Mouse (Mus musculus) lung, embryonic 16.5 days (tissue): Measurements from ENCODE around the gene Kcnmb1. TPM values are rescaled to one million over a fixed set of nuclear protein-coding genes. Genes with fewer than 3 reads are reported as not detected.

Experiments
- ATAC-seq: fragments of 200-750 bp; cut with Nextera tagmentation; 2 replicates; pipeline ENCODE4 v1.8.0; 2017; ENCODE audit warnings: low read depth, mild to moderate bottlenecking, moderate library complexity
- H3K27ac ChIP-seq: fragments of 300-500 bp; sonication (generic); 2 replicates; pipeline ENCODE4 v1.5.1; 2014; ENCODE audit warnings: mild to moderate bottlenecking, control low read depth, low read length
- H3K27me3 ChIP-seq: fragments of 300-500 bp; sonication (generic); 2 replicates; pipeline ENCODE4 v1.6.1; 2014; ENCODE audit warnings: low read depth, low read length, mixed read lengths; ENCODE audit not compliant: control insufficient read depth, insufficient read depth
- H3K36me3 ChIP-seq: fragments of 300-500 bp; sonication (generic); 2 replicates; pipeline ENCODE4 v1.6.1; 2014; ENCODE audit warnings: low read length; ENCODE audit not compliant: control insufficient read depth, insufficient read depth
- H3K4me1 ChIP-seq: fragments of 300-500 bp; sonication (generic); replicated peaks from 2 replicates; pipeline ENCODE4 v1.6.1; 2014; ENCODE audit warnings: low read length, mixed read lengths; ENCODE audit not compliant: control insufficient read depth, insufficient read depth
- H3K4me2 ChIP-seq: fragments of 300-500 bp; sonication (generic); 2 replicates; pipeline ENCODE4 v1.6.1; 2014; ENCODE audit warnings: low read depth, low read length, control low read depth
- H3K4me3 ChIP-seq: fragments of 300-500 bp; sonication (generic); 2 replicates; pipeline ENCODE4 v1.5.1; 2014; ENCODE audit warnings: mild to moderate bottlenecking, low read length, control low read depth
- H3K9ac ChIP-seq: fragments of 300-500 bp; sonication (generic); 2 replicates; pipeline ENCODE4 v1.6.1; 2014; ENCODE audit warnings: low read length, control low read depth
- H3K9me3 ChIP-seq: fragments of 300-500 bp; sonication (generic); 2 replicates; pipeline ENCODE4 v1.6.1; 2016; ENCODE audit warnings: low read length; ENCODE audit not compliant: control insufficient read depth
- WGBS: fragments of 180-500 bp; shearing (Covaris S2); extraction: QIAGEN DNeasy Blood & Tissue Kit; methylation state at CpG from one replicate; pipeline ENCODE4 v1.1.7; 2014; 5-methylcytosine and 5-hydroxymethylcytosine counted together
- polyA plus RNA-seq: library from polyadenylated mRNA; unstranded; fragments of >200 nt; fragmentation: Nextera tagmentation; extraction: Ambion mirVana; gene quantifications from 2 replicates; pipeline ENCODE4 v1.2.1, GENCODE M21; 2015

The Kcnmb1 gene
- polyA plus RNA-seq, 1 experiment from 2014 or later, result 1.5 TPM

GRCm38 (mm10) chr11:33974341-33975040, 11.7 kb downstream of the Kcnmb1 start:
- Histone ChIP-seq H3K27me3 (no peaks in the 10 kb centered on the region), H3K4me2 (no peak overlapping the region), H3K27ac (no peak overlapping the region), H3K4me1 (no peaks in the 10 kb centered on the region), H3K36me3 (no peaks in the 10 kb centered on the region), H3K9ac (no peak overlapping the region), H3K4me3 (no peak overlapping the region), H3K9me3 (no peaks in the 10 kb centered on the region)
- no peak; the same call in 1 of the 2 replicates for ATAC-seq
- 45% methylated on average over 14 of the region's 14 CpGs for WGBS

GRCm38 (mm10) chr11:33975121-33975520, 12.3 kb downstream of the Kcnmb1 start:
- H3K9ac ChIP-seq, result no peak overlapping the region
- H3K27ac ChIP-seq, result no peak overlapping the region
- no peaks in the 10 kb centered on the region for H3K9me3 ChIP-seq
- H3K27me3 ChIP-seq, result no peaks in the 10 kb centered on the region
- no peak overlapping the region for H3K4me3 ChIP-seq
- no peaks in the 10 kb centered on the region for H3K4me1 ChIP-seq
- H3K4me2 ChIP-seq, result no peak overlapping the region
- 68% methylated on average over 2 of the region's 2 CpGs for WGBS
- no peaks in the 10 kb centered on the region for H3K36me3 ChIP-seq
- no peak for ATAC-seq

GRCm38 (mm10) chr11:33980146-33980545, 17.3 kb downstream of the Kcnmb1 start:
- Histone ChIP-seq H3K4me3 (no peak overlapping the region), H3K36me3 (no peaks in the 10 kb centered on the region), H3K4me2 (no peak overlapping the region), H3K9ac (no peak overlapping the region), H3K27ac (no peak overlapping the region), H3K27me3 (no peaks in the 10 kb centered on the region), H3K4me1 (no peaks in the 10 kb centered on the region), H3K9me3 (no peaks in the 10 kb centered on the region)
- ATAC-seq, result no peak
- WGBS, result 69% methylated on average over 4 of the region's 4 CpGs

DNA sequence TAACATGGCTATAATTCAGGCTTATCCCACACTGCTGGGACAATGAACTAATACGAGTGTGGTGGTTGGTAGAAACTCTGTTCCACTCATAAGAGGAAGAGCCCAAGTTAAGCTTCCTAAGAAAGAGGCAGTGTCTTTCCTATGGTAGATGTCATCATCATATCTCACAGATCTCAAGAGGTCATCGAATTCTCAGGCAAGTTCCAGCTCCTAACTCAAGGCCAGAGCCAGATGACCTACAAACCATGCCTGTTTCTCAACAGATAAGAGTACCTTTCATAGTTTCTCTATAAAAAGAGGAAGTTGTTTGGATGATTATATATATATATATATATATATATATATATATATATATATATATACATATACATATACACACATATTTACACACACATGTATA, 23.7 kb downstream of the Kcnmb1 start:
- no peak for ATAC-seq
- Histone ChIP-seq H3K27me3 (no peaks in the 10 kb centered on the region), H3K9ac (no peak overlapping the region), H3K4me2 (no peak overlapping the region), H3K9me3 (no peaks in the 10 kb centered on the region), H3K4me3 (no peak overlapping the region), H3K27ac (no peak overlapping the region), H3K4me1 (no peaks in the 10 kb centered on the region), H3K36me3 (no peaks in the 10 kb centered on the region)
- 67% methylated on average over 2 of the region's 2 CpGs for WGBS

DNA sequence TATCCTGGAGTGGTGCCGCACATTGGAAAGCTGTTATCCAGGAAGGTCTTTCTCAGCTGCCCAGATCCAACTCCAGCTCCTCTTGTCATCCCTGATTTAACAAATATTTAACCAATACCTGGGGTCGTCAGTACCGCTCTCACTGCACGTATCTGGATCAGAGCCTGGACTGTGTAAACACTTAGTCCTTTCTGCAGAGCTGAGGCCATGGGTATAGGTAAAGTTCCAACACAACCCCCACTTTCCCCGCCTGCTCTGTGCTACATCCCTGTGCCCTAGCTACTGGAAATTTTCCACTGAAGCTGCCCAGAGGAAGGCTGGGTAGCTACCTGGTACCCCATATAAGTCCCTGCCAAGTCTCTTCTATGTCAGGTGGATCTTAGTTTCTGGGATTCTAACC, 27.2 kb downstream of the Kcnmb1 start:
- WGBS, result 39% methylated on average over 5 of the region's 5 CpGs
- H3K27ac ChIP-seq, result no peak overlapping the region
- 0 out of 2 replicates have a peak, but pooled peaks cover 4% of the 10 kb centered on the region for H3K27me3 ChIP-seq
- no peaks in the 10 kb centered on the region for H3K36me3 ChIP-seq
- peaks cover 4% of the 10 kb centered on the region; the same call in 1 of the 2 replicates for H3K4me1 ChIP-seq
- peak; percentile 75 for ATAC-seq
- H3K4me3 ChIP-seq, result no peak overlapping the region
- no peaks in the 10 kb centered on the region for H3K9me3 ChIP-seq
- H3K4me2 ChIP-seq, result no peak overlapping the region
- no peak overlapping the region for H3K9ac ChIP-seq

GRCm38 (mm10) chr11:33992938-33993337, 30.1 kb downstream of the Kcnmb1 start, which contains the start of gene Kcnip1:
Gene Kcnip1 (minus strand): TSS chr11:33993152.
- Histone ChIP-seq H3K27ac (no peak within 1 kb of the TSS), H3K9ac (peak within 1 kb of the TSS; percentile 26; the same call in 1 of the 2 replicates), H3K36me3 (no peaks in the 10 kb centered on the region), H3K4me3 (peak within 1 kb of the TSS; percentile 11; the same call in 1 of the 2 replicates), H3K4me1 (peaks cover 4% of the 10 kb centered on the region; the same call in 1 of the 2 replicates), H3K9me3 (no peaks in the 10 kb centered on the region), H3K27me3 (0 out of 2 replicates have a peak, but pooled peaks cover 4% of the 10 kb centered on the region), H3K4me2 (peak within 1 kb of the TSS; percentile 46)
- WGBS, result 16% methylated on average over 12 of the region's 12 CpGs
- peak; percentile 31 for ATAC-seq

DNA sequence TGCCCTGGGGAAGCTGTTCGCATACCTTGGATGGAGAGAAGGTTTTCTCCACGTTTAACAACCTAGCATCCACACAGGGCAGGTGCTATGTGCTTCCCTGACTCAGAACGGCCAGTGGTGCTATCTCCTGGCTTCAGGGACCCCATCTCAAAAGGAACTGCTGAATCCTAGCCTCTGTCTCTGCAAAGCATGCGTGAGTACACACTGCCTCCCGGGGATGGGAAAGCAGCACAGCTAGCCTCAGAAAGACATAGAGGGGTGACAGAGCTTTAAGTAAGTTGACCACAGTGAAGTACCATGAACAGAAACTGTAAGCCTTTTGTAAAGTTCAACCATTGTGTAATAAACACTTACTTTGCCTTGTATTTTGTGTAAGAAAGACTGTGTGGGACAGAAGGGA, 30.7 kb downstream of the Kcnmb1 start:
- 0 out of 2 replicates have a peak, but pooled peaks cover 4% of the 10 kb centered on the region for H3K27me3 ChIP-seq
- 51% methylated on average over 5 of the region's 5 CpGs for WGBS
- no peak for ATAC-seq
- H3K9me3 ChIP-seq, result no peaks in the 10 kb centered on the region
- H3K9ac ChIP-seq, result no peak overlapping the region
- no peaks in the 10 kb centered on the region for H3K36me3 ChIP-seq
- H3K4me1 ChIP-seq, result peaks cover 4% of the 10 kb centered on the region; the same call in 1 of the 2 replicates
- H3K4me2 ChIP-seq, result no peak overlapping the region
- no peak overlapping the region for H3K27ac ChIP-seq
- H3K4me3 ChIP-seq, result no peak overlapping the region

- no peak overlapping the region for H3K27ac ChIP-seq
- H3K27me3 ChIP-seq, result 0 out of 2 replicates have a peak, but pooled peaks cover 4% of the 10 kb centered on the region
- H3K36me3 ChIP-seq, result no peaks in the 10 kb centered on the region
- 59% methylated on average over 10 of the region's 10 CpGs for WGBS
- no peak for ATAC-seq
- H3K4me3 ChIP-seq, result no peak overlapping the region
- H3K4me2 ChIP-seq, result no peak overlapping the region
- H3K9ac ChIP-seq, result no peak overlapping the region
- no peaks in the 10 kb centered on the region for H3K4me1 ChIP-seq
- no peaks in the 10 kb centered on the region for H3K9me3 ChIP-seq
Measured at GRCm38 (mm10) chr11:33998244-33998643, 35.4 kb downstream of the Kcnmb1 start.

DNA sequence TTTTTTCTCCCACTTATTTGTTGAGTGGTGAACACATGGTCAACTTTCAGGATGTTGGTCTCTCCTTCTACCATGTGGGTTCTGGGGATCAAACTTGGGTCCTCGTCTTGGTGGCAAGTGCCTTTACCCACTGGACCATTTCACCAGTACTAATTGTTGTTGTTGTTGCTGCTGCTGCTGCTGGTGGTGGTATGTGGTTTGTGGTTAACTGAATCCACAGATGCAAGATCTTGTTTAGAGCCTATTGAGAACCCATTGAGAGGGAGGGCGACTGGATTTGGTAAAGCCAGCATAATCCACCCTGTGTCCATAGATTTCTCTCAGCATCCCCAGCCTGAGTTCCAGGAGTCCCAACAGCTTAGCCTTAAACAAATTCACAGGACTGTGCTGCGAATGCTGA, 37.6 kb downstream of the Kcnmb1 start:
- no peak overlapping the region for H3K27ac ChIP-seq
- H3K9me3 ChIP-seq, result no peaks in the 10 kb centered on the region
- H3K4me3 ChIP-seq, result no peak overlapping the region
- H3K4me1 ChIP-seq, result no peaks in the 10 kb centered on the region
- no peaks in the 10 kb centered on the region for H3K27me3 ChIP-seq
- no peaks in the 10 kb centered on the region for H3K36me3 ChIP-seq
- WGBS, result 77% methylated on average over 3 of the region's 3 CpGs
- H3K4me2 ChIP-seq, result no peak overlapping the region
- H3K9ac ChIP-seq, result no peak overlapping the region
- no peak for ATAC-seq
